Mouse (Mus musculus) right cerebral cortex, postnatal 4 days (tissue): ENCODE data around the gene Gata3.

Experiments used
- DNase-seq: peaks from one replicate; pipeline ENCODE4 v3.0.0-alpha.2; 2022

Gene Gata3

DNA sequence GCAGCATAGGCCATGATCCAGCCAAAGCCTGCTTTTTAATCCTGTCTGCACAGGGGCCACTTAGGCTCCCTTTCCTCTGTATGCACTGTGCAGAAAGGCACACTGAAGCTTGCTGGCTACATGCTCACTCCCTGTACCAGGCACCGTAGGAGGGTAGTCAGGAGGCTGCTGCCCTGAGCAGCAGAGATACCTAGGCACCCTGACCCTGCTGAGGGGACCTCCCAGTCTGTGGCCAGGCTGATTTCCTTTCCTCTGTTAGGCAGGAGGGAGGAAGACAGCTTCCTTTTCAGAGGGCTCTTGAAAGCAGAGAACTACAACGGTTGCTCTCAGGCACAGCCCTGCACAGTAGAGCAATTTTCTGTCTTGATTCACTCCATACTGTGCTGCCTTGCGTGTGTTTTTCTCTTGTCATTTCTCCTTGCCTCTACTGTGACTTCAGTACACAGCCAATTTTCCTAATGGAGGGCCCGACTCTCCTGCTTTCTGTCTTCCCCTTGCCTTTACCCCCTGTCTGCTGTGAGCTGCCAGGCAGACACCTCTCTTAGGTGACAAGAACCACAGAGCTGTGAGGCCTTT is 18.6 kb downstream of the Gata3 start:
- DNase-seq, result no peak

DNA sequence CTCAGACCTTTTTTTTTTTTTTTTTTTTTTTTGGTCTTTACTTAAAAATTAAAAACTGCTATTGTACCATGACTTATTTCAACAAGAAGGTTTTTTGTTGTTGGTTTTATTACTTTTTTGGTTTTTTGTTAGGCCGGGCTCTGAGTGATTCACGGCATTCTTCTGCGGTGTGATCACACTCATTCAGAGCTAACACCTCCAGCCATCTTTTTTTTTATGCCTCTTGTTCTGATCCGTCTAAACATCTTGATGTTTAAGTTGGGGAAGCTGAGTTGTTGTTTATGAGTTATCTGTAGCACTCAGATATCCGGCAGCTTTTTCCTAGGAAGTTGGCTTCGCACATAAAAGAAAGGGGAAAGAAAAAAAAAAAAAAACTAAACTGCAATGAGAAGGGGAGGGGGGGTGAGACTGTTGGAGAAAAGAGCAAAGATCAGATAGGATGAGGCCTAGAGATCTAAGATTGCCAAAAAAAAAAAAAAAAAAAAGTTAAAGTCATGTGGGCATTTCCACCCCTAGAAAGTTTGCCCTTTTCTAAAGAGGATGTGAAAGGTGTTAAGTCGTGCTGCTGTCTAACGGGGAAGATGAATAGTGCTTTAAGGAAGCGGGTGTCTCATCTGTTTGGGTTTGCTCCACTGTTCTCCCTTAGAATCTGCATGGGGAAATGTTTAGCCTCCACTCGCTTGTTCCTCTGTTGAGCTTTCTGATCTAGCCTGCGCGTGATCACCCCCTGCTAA is 22.6 kb downstream of the Gata3 start:
- DNase-seq, result no peak

DNA sequence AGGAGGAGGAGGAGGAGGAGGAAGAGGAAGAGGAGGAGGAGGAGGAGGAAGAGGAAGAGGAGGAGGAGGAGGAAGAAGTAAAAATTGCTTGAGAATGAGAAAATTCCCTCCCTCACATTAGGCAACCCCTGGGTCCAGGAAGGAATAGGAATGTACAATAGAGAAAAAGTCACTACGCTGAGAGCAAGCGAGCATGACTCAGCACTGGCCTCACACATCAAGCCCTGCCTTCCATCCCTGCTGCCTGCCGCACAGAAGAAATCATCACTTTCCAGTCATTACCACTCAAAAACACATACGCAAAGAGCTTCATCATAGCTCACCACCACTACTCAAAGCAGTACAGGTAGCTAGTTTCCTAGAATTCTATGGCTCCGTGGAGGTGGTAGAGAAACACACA is 29.1 kb downstream of the Gata3 start:
- no peak for DNase-seq

DNA sequence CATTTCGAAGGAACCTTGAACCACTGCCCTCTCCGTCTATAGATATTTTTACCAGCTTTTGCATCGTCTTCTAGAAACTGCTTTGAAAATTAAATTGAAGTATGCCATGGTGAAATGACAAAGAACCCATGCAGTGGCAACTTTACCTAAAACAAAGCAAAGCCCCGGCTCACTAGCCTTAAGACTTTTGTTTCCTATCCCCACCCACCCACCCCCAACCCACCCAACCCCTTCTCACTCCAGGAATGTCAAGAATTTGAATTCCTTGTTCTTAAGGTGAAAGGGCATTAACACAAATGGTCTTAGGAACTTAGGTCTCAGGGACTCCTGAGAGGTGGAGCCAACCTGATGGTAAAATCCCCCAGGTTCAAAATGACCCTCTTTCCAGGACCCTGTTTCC is 34.0 kb downstream of the Gata3 start:
- DNase-seq, result no peak

DNA sequence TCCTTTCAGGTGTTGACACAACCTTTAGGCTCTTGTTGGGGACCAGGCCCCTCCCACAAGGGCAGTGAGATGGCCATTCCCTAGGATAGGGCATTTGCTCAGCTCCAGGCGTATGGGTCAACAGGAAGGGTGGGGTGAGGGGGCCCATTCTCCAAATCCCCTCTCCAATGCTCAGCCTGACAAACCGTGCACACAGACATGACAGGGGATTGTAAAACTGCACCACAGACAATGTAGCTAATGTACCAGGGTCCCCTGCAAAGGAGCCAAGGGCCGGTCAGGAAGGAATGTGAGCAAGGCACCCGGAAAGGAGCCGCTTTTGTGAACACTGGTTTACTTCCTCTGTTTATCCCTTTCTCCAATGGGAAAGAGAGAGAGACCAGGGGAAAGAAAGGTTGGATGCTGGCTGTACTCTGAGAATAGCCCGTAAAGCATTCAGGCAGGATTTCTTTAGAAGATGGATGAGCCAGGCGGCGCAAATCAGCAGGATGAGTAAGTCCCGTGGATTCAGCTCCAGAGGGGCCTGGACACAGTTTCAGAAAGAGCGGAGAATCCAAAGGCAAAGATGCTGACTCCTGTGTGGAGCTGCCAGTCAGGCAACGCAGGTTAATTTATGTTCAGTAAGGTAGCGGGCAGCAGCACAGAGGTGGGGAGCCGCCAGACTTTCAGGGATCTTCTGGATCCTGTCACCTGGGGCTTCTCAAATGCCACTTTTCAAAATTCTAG is 36.8 kb downstream of the Gata3 start:
- DNase-seq, result no peak

DNA sequence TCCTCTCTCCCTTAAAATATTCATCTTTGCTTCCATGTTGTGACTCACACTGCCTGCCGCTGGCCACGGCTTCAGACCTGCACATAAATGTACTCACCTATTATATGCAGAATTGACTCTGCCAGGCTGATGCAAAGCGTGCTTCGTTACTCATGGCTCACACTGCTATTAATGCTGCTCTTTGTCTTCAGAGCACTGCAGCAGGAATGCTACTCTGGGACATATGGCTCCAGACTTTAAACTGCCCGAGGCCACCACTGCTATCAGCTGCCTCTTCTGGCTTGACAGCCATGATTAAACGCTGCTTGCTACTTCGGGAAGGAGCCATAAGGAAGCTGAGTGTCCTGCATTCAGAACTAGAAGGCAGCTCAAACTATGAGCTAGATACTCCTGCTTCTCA is 54.6 kb downstream of the Gata3 start:
- no peak for DNase-seq

DNA sequence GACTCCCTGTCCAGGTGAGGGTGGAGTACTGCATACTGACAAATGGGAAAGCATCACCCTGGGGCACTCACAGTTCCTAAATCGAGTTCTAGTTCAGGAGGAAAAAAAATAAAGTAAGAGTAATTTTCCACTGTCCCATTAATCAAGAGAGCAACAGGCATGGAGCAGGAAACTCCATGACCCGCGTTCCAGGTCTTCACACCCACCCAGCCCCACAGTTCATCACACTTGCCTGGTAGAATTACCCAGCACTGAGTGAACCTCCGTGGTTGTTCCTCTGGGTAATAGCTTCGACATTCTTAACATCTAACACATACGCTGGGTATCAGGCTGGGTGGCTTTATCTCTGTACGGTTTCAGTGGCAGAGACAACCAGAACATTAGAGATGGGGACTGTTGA is 56.1 kb downstream of the Gata3 start:
- no peak for DNase-seq

DNA sequence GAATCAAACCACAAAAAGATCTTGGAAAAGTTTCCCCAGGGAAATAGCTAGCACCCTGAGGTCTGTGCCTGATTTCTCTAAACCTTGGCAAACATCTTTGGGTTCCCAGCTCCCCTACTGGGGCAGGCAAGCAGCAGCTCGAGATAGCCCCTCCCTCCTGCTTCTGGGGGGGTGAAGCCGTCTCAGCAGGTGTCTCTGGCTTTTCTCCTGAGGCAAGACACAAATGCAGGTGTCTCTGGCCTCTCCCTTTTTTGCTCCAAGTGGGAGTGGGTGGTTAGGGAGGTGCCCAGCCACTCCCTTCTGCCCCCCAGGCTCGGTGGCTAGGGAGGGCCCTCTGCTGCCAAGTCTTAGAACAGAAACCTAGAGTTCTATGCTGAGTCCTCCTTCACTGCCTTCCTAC is 62.2 kb downstream of the Gata3 start:
- DNase-seq, result no peak

DNA sequence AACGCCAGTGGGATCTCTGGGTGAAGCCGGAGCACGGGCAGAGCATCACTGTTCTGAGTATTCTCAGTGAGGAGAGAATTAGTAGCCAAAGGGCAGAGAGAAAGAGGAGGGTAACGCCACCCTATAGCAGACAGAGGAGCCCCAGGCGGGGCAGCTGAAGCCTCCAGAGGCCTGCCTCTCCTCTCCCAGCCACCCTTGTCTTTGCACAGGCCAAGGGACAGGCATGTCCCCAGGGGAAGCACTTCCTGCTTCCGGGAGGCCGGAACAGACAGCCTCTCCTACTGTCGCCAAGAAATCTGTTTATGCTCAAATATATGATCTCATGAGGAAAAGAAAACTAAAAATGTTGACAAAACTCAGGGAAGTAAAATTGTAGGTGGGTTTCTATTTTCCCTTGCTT is 69.2 kb downstream of the Gata3 start:
- no peak for DNase-seq

DNA sequence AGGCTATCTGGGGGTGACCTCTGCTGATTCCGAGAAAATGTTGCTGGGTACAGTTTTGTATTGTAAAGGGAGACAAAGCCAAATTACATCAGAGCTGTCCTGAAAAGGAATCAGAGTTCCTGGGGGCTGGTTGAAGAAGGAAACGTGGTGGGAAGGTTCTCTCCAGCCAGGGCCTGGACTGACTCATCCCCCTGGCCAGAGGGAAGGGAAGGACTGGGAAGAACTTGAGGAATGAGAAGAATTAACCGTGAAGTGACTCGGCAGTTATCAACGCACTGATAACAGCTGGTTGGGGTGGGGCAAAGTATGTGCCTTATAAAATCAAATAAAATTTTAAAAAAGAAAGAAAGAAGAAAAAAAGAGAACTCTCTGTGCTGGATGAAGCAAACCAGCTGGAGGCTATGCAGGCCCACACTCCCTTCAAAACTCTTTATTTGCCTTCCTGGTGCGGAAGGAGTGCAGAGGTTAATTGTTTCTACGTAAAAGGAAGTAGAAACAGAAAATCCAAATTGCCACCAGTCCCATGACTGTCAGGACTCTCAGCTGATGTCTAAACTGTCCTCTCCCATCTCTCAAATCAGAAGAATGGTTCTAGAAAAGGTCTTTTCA is 71.6 kb downstream of the Gata3 start:
- no peak for DNase-seq
